Mouse (Mus musculus): ENCODE measurements at regions not wholly inside any gene's neighbourhood (a gene's known extent, or its start where the extent isn't known, plus 50 kb on each side); places are given as distances from the start of the nearest gene placed in this dataset.

DNA sequence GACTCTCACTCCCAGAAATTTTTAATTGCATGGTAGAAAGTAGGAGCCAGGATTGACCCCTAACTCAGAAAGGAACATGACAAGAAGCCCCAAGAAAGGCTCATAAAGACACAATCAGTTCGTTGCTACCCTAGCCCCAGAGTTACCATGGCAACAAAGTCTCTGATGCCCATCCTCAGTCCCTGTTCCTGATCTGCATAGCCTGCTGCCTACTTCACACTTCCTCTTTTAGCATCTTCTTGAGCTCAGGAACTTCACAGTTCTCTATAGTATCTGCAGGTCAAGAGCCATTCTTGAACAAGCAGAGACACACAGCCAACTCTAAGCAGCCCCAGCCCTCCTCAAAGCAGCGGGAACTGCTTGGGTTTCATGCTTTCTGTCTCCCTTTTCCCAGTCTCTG, 74.2 kb downstream of the Pttg1 start:
- TF ChIP-seq MAX (IDR thresholded peaks at IDR 0.05; ENCODE audit: low read depth) (no peak), SRF (IDR thresholded peaks at IDR 0.05; ENCODE audit: control insufficient read depth, insufficient read length, low read depth) (no peak), POLR2A (IDR thresholded peaks at IDR 0.05; ENCODE audit: insufficient read length, low read depth) (no peak), POLR2AphosphoS2 (IDR thresholded peaks at IDR 0.05; ENCODE audit: insufficient read length, low read depth) (no peak)
